Mouse (Mus musculus) testis, adult 10 weeks (tissue): ENCODE measurements around the gene Nop53. TPM values are rescaled to one million over a fixed set of nuclear protein-coding genes. Genes with fewer than 3 reads are reported as not detected.

Experiments
- polyA plus RNA-seq: library from polyadenylated mRNA; stranded (reverse); fragments of 350-450 nt; fragmentation: Illumina TruSeq; extraction: RNeasy Lipid Tissue Mini Kit (QIAGEN cat#74804); gene quantifications from one replicate; pipeline ENCODE4 v1.2.3, GENCODE M21; 2014; ENCODE audit warnings: low read depth, low replicate concordance

Gene Nop53
- polyA plus RNA-seq: 9.3 TPM

GRCm38 (mm10) chr7:15945721-15946536, at the start of gene Nop53:
Gene Nop53, minus strand, starts transcription at chr7:15946074.

GRCm38 (mm10) chr7:15967312-15967711, 21.4 kb upstream of the Nop53 start, which contains the start of gene Ehd2:
Gene Ehd2, minus strand, starts transcription at chr7:15967567.

GRCm38 (mm10) chr7:15922220-15922773, 23.6 kb downstream of the Nop53 start, which contains the start of gene Selenow:
Gene Selenow, minus strand, starts transcription at chr7:15922402.

Other genes with a start within 250 kb of the Nop53 start
- gene Obox5, start 195.9 kb downstream of the Nop53 start, polyA plus RNA-seq: not detected
- gene Obox6, start 106.4 kb downstream of the Nop53 start, polyA plus RNA-seq: not detected
- not detected for gene Crx, start 66.1 kb downstream of the Nop53 start, polyA plus RNA-seq
- gene Crxos, start 63.5 kb downstream of the Nop53 start, polyA plus RNA-seq: not detected
- 12.0 TPM for gene Selenow, start 23.7 kb downstream of the Nop53 start, polyA plus RNA-seq
- gene Ehd2, start 21.5 kb upstream of the Nop53 start, polyA plus RNA-seq: 1.5 TPM
- 0.15 TPM for gene Bicra, start 101.8 kb upstream of the Nop53 start, polyA plus RNA-seq
- gene Zfp541, start 115.7 kb upstream of the Nop53 start, polyA plus RNA-seq: 18.6 TPM
- 32.6 TPM for gene Napa, start 152.4 kb upstream of the Nop53 start, polyA plus RNA-seq
- gene Kptn, start 173.8 kb upstream of the Nop53 start, polyA plus RNA-seq: 2.6 TPM
- gene Slc8a2, start 183.8 kb upstream of the Nop53 start, polyA plus RNA-seq: 2.8 TPM
- gene Meis3, start 229.0 kb upstream of the Nop53 start, polyA plus RNA-seq: not detected